Mouse (Mus musculus) neural tube, embryonic 10.5 days (tissue): ENCODE data around the gene Efhd2.

ENCODE experiments used
- DNase-seq: peaks from one replicate; pipeline ENCODE4 v3.0.0-alpha.2; 2017; ENCODE audit warnings: low spot score; ENCODE audit errors: extremely low spot score

The Efhd2 gene

GRCm38 (mm10) chr4:141874601-141875460, at the start of gene Efhd2:
TSS of gene Efhd2 (minus strand) at chr4:141874920.
- DNase-seq = peak; percentile 74

- no peak for DNase-seq
Measured at GRCm38 (mm10) chr4:141923961-141924360, 49.2 kb upstream of the Efhd2 start.

DNA sequence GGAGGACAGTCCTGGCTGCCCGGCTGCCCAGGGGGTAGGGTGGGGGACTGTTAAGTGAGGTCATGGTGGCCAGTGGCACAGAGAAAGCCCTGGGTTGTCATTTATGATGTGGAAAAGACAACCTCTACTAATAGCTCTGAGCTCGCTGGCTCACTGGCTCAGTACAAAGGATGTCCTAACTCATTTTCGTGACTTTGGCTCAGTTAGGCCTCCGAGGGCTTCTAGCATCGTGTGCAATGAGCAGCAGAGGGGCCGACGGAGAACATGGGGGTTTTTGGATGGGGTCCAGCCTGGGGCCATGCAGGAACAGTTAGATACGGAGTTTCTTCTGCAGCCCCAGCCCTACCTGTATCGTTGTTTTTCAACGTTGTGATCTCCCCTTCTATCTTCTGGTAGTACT, 45.7 kb upstream of the Efhd2 start:
- no peak for DNase-seq

DNA sequence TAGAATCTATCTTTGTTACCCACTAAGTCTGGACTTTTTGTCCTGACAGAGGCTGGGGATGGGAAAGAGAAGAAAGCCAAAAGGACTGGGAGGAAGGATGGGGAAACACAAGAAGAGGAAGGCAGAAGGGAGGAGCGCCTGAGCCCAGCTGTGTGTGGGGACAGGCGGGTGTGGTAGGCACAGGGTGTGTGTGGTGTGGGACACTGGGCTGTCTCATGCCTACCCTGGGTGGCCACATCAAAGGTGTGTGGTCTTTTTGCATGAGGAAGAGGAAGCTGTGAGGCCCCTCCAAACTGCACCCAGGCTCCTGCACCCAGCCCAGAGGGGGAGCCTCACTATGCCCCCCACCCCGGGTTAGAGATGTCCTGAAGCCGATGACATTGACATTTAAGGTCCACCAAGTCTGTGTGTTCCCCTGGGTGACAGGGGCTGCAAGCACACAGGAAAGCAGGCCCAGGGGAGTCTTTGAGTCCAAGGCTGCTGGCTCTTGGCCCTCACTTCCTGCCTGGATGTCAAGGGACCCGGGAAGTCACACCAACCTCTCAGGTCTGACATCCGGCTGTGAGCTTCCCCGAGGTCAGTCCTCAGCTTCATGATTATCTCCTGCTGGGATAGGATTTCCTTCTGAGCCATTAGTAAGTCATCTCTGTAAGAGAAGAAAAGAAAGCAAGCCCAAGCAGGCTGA, 43.2 kb upstream of the Efhd2 start:
- DNase-seq = no peak

DNA sequence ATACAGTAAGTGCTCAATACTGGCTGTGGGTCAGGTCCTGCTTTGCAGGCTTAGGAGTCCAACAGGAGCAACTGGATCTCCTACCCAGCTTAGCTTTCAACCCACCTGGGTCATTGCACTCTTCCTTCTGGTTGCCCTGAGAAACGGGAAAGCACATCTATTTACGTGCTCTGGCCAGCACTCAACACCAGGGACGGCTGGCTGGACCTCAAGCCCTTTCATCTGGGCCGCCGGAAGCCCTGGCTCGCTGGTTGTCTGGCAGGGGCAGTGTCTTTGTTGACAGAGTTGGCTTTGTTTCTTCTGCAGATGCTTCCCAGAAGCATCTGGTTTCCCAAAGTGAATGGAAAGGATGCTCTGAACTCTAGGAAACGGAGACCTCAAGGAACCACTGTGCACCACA, 39.3 kb upstream of the Efhd2 start:
- no peak for DNase-seq

DNA sequence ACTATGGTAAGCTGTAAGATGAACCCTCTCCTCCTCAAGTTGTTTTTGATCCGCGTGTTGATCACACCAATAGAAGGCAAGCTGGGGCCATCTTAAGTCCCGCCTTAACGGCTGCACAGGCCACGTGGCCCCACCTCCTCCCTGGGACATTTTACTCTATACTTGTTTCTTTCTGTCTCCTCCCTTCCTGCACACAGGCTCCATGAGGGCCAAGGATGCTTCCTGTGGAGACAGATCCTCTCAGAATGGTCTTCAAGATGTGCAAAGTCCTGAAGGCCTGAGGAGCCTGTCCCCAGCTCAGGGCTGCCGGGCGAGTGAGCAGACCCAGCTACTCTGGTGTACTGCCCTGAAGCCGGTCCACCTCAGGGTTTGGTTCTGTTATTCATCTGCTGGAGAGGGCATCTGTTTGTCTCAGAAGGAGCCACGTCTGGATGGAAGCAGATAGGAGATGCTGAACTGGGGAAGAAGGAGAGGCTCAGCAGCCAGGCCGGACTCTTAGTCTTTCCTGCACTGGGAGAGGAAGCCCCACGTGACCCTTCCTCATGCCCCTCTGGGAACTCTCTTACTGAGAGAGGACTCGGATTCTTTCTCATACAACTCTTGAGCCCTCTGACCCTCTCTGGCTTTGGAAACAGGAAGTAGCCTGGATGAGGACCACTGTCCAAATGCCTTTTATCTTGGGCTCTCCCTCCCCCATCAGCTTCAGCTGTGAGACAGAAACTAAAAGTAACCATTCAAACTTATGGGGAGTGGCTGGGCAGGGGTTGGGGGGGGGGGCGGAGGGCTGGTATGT, 38.7 kb upstream of the Efhd2 start:
- no peak for DNase-seq

GRCm38 (mm10) chr4:141904710-141905109, 30.0 kb upstream of the Efhd2 start:
- no peak for DNase-seq

DNA sequence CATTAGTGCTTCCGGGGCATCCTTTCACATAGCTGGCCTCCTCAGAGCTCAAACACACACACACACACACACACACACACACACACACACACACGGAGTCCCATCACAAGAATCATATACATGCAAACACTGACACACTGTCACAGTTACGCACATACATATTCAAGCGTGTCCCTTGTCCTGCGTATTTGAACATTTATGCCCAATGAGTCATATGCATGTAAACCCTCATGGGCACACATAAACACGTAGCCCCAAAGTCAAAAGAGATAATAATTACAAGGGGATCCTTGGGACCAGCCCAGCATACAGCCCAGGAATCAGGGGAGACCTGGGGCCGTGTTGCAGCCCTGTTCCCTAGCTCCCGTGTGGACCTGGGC, 27.7 kb upstream of the Efhd2 start:
- DNase-seq = no peak

DNA sequence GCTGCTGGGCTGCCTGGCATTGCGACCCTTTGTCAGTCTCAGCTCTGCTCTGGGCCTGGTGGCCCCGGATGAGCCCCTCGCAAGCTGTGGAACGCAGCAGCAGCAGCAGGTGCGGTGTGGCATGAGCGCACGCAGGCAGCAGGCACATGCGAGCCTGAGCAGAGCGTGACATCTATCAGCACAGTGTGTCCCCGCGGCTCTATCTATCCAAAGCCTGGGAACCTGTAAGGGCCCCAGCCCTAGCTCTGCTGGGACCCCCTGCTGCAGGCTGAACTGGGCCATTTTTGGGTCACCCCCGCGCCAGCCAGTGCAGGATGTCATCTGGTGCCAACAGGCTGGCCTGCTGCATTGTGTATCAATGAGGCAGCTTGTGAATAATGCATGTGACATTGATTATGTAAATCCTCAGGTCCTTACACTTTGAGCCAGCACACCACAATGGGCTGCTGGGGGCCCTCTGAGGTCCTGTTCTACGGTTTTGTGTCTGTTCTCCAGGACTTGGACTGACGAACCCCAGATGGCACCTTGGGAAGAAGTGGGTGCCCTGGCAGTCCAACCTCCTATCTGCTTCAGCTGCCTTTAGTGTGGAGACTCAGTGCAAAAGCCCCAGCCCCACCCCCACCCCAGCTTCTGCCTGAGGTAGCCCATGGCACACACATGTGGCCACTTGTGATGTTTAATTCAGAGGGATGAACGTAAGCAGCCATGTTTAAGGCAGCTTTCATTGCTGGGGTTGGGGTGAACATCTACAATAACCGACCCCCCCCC, 27.2 kb upstream of the Efhd2 start:
- DNase-seq = no peak

- DNase-seq = no peak
Measured at GRCm38 (mm10) chr4:141900421-141900820, 25.7 kb upstream of the Efhd2 start.

DNA sequence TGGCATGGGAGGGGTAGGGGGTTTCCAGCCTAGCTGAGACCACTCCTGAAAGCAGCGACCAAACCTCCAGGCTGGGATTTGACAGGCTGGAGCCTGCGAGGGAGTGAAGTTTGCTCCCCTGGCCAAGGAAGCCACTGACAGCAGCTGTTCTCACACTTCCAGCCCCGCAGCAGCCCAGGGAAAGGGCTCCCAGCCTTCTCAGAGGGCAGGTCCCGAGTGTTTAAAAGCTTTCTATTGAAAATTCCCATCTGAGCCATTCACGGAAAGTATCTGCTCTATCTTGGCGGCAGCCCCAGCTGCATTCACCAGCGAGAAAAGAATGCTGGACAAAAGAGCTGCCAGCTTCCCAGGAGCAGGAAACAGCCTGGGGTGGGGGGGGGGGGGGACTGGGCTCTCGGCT, 25.2 kb upstream of the Efhd2 start:
- DNase-seq = peak; percentile 42

DNA sequence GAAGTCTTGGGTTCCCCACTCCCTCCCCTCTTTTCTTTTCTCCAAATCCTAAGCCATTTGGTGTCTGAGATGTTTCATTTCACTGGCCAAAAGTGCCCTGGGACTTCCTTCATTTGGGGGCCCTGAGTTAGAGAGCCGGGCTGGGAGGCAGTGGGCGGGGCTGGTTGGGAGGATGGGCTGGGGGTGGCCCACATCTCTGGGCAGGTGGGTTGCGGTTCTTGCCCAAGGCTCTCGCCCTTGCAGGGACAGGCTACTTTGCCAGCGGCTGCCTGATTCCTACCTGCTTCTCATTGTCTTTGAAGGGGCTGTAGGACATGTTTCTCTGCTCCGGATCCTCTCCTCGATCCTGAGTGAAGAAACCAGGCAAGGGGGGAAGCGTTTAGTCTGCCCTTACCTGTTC, 24.2 kb upstream of the Efhd2 start:
- DNase-seq = no peak

- no peak for DNase-seq
Measured at GRCm38 (mm10) chr4:141897838-141898237, 23.1 kb upstream of the Efhd2 start.

DNA sequence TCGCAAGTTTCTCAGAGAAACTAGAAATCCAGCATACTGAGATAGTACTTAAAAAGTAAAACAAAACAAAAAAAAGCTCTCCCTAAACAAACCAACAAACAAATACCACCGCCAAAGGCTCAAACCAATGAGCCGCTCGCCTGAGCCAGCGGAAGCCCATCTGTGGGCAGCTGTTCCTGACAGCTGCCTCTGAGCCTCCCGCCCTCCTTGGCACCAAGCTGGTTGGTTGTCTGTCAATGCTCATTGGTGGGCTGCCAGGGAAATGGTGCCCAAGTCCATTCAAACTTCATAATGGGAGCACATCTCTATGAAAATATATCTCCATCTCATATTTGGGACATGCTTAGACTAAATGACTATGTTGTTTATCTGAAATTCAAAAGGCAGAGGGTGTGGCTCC, 22.5 kb upstream of the Efhd2 start:
- DNase-seq = no peak

GRCm38 (mm10) chr4:141895772-141896171, 21.1 kb upstream of the Efhd2 start:
- DNase-seq = no peak

DNA sequence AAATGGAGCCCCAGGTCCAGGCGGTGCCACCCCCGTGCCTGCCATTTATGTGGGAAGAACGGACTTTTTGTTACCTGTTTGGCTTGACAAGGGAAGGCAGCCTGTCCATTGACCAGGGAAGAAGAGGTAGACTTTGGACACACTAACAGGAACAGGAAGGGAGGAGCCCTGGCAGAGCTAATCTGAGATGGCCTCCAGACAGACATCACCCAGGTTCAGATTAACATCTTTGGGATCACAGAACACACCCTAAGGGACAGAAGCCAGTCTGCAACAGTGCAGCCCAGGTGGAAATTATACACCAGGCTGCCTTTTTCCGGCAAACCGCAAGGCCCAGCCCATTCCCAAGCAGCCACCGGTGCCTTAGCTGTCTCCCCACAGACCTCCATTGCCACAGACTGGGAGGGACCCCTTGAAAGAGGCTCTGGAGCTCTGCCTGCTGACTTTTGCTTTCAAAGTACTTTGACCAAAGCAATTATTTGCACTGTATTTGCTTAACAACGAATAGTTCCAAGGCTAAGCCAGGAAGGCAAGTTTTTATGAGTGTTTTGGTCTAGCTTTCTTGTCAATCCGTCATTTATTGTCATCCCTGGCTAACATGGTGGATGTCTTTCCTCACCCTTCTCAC, 18.6 kb upstream of the Efhd2 start:
- no peak for DNase-seq

GRCm38 (mm10) chr4:141886385-141886968, 11.8 kb upstream of the Efhd2 start:
- no peak for DNase-seq

DNA sequence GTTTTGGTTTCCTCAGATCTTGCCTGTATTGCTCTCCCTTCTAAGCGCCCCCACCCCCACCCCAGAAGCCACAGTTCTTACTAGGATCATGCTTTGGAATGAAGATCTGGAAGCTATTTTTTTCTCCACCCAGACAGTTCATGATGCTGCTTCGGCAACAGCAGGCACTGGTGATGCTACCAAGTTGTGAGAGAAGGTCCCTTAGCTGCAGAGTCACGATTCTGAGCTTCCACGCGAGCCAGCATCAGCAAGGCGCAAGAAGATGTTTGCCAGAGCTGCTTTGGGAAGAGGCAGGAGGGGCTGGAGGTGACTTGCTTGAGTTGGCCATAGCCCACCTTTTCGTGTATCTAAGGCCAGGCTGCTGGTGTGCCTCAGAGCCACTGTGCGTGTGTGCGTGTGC, 10.7 kb upstream of the Efhd2 start:
- no peak for DNase-seq

DNA sequence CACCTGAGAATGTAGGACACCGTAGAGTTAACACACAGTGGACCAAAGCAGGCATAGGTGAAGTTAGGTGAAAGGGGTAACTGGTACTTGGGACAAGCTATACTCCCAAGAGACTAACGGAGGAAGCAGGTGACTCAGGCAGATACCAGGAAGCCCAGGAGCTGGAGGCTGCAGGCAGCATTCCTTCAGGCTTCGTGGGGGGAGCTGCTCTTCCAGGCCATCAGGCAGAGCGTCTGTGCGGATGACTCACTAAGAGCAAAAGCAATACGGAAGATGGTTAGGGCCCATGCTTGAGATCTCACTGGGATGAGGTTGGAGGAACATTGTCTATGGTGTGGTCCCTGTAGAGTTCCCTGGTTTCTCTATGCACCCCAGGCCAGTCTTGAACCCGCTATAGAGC, 8.1 kb upstream of the Efhd2 start:
- DNase-seq = no peak

GRCm38 (mm10) chr4:141881950-141882349, 7.2 kb upstream of the Efhd2 start:
- no peak for DNase-seq
